Mouse (Mus musculus) megakaryocyte, embryonic 14.5 days (primary cell): ENCODE results near the gene Isoc2b.
"Not testable (repeated sequence)": the region's sequence is repeated elsewhere in the genome, so short reads cannot be mapped to it uniquely, and the experiment has no call there.

Experiments used
- FLI1 ChIP-seq: IDR thresholded peaks from 2 replicates; pipeline ENCODE4 v1.6.1; 2012; ENCODE audit warnings: low read length, inconsistent platforms, mixed read lengths
- GATA1 ChIP-seq: IDR thresholded peaks from 3 replicates; pipeline ENCODE4 v1.6.1; 2012; ENCODE audit warnings: mixed read lengths, low read length, inconsistent platforms, borderline replicate concordance

DNA sequence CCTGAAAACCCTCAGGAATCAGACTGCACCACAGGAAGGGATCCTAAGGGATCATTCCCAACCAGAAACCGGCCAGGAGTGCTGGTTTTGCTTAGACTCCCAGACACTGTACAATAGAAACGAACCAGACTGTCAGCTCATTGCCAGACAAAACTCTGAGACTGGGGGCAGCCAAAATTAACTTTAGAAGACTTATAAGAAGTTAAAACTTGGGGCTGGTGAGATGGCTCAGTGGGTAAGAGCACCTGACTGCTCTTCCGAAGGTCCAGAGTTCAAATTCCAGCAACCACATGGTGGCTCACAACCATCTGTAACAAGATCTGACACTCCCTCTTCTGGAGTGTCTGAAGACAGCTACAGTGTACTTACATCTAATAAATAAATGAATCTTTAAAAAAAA lies 9.1 kb downstream of the Isoc2b start:
- not testable (repeated sequence) for TF ChIP-seq FLI1, GATA1
